Mouse (Mus musculus): Measurements from ENCODE around the gene Ltbr. TPM values are rescaled to one million over a fixed set of nuclear protein-coding genes. Genes with fewer than 3 reads are reported as not detected.

Ltbr gene
- total and polyA plus RNA-seq, 3 experiments: 47.6 to 64.2 TPM; not detected in 1

DNA sequence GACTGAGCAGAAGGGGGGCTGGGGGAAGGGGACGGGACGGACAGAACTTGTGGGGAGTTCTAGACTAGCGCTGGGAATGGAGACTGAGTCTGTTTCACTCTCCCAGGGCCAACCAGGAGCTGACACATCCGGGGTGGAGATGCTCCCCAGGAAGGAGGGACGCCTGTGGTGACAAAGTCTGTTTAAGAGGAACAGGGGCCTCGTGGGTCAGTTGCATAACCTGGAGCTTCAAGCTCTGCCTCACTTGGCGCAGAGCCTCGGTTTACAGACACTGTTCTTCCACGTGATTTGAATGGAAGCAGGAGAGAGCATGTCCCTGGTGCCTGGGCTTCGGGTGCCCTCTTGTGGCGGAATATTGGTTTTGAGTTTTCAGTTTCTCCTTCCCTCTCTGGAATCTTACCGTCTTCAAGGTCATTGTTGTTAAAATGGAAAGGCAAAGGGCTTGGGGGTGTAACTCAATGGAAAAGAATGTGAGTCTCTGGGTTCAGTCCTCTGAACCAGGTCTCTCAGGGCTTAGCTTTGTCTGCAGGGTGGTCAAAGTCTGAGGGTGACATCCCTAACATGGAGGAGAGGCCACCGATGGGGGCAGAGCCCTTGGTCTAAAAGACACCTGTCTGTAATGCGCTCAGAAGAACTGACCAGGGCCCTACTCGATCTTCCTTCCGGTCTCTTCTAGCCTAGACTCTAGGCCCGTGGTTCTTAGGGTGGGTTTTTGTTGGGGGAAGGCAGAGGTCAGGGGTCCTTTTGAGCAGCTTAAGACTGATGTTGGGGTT, 42.0 kb downstream of the Ltbr start (continued):
- no peak for TF ChIP-seq GATA1 (IDR thresholded peaks at IDR 0.05; ENCODE audit: low read depth, low read length)
- TF ChIP-seq MEF2A (IDR thresholded peaks at IDR 0.05; ENCODE audit: extremely low read depth, insufficient replicate concordance, low read depth, low read length, poor library complexity, severe bottlenecking): no peak
- TF ChIP-seq TBP (IDR thresholded peaks at IDR 0.05; ENCODE audit: low read depth, low read length): peak; percentile 39; the same call in 1 of the 2 replicates

DNA sequence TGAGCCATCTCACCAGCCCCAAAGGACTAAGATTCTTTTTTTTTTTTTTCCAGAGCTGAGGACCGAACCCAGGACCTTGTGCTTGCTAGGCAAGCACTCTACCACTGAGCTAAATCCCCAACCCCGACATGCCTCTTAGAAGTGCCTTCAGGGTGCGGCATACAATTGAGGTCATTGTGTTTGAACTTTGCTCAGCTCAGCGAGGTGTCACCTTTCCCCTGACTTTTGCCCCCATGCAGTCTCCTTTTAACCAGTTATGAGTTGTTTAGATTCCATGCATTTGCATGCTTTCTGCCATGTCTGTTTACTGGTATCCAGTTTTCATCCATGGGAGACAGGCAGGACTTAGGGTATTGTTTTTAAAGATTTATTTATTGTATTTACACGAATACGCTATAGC, 44.9 kb downstream of the Ltbr start:
- H3K9ac ChIP-seq (ENCODE audit: control insufficient read depth, low read depth, low read length, poor library complexity, severe bottlenecking): no peak overlapping the region
- H3K4me3 ChIP-seq (ENCODE audit: control insufficient read depth in 1 of 2, insufficient read depth in 1 of 2, low read depth in 2 of 2, low read length in 2 of 2): no peak overlapping the region
- DNase-seq (ENCODE audit: low read depth, low spot score): no peak
- H3K79me2 ChIP-seq (ENCODE audit: control insufficient read depth, insufficient read depth, low read length, poor library complexity): no peaks in the 10 kb centered on the region
- H3K36me3 ChIP-seq (ENCODE audit: control insufficient read depth in 1 of 2, insufficient read depth in 2 of 2, low read length in 2 of 2): peaks cover 0 to 15% of the 10 kb centered on the region in 2 experiments; a peak in 2 of 4 replicates
- no peaks in the 10 kb centered on the region for H3K9me3 ChIP-seq (replicated peaks; ENCODE audit: insufficient read depth, low read length)
- no peak overlapping the region for H3K27ac ChIP-seq (ENCODE audit: control insufficient read depth, low read depth, low read length)
- H3K27me3 ChIP-seq (ENCODE audit: control insufficient read depth in 1 of 2, insufficient read depth in 2 of 2, low read length in 2 of 2): peaks cover 0 to 6% of the 10 kb centered on the region in 2 experiments
- TF ChIP-seq UBTF (IDR thresholded peaks at IDR 0.05; ENCODE audit: borderline replicate concordance, insufficient read depth, low read depth, low read length) (no peak), CHD2 (IDR thresholded peaks at IDR 0.05; ENCODE audit: low read length) (no peak)
- peaks cover 0 to 10% of the 10 kb centered on the region in 2 experiments; a peak in 3 of 4 replicates for H3K4me1 ChIP-seq (ENCODE audit: control insufficient read depth in 1 of 2, insufficient read depth in 2 of 2, low read length in 2 of 2)

DNA sequence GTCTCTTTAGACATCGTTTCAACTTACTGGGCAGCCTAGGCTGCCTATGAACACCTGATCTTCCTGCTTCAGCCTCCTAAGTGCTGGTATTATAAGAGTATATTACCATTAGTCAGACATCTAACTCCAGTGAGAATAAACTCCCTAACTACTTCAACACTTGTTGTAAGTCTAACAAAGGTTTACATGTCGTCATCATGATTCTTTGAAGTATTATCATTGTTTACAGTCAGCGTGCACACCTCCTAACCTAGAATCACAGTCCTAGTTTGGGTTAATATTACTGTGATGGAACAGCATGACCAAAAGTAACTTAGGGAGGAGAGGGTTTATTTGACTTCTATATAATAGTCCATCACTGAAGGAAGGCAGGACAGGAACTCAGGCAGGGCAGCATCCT, 46.2 kb downstream of the Ltbr start:
- H3K27me3 ChIP-seq (ENCODE audit: control insufficient read depth in 1 of 2, insufficient read depth in 2 of 2, low read length in 2 of 2): peaks cover 2 to 7% of the 10 kb centered on the region in 2 experiments
- no peak overlapping the region for H3K4me3 ChIP-seq (ENCODE audit: control insufficient read depth in 1 of 2, insufficient read depth in 1 of 2, low read depth in 2 of 2, low read length in 2 of 2)
- DNase-seq (ENCODE audit: low read depth, low spot score): no peak
- no peak overlapping the region for H3K9ac ChIP-seq (ENCODE audit: control insufficient read depth, low read depth, low read length, poor library complexity, severe bottlenecking)
- H3K36me3 ChIP-seq (ENCODE audit: control insufficient read depth in 1 of 2, insufficient read depth in 2 of 2, low read length in 2 of 2): peaks cover 0 to 15% of the 10 kb centered on the region in 2 experiments; a peak in 2 of 4 replicates
- no peaks in the 10 kb centered on the region for H3K9me3 ChIP-seq (replicated peaks; ENCODE audit: insufficient read depth, low read length)
- TF ChIP-seq KAT2A (conservative IDR thresholded peaks at IDR 0.05; ENCODE audit: low read depth, low read length): no peak
- TF ChIP-seq NRF1 (IDR thresholded peaks at IDR 0.05; ENCODE audit: insufficient read depth, low read depth, low read length, poor library complexity, severe bottlenecking): no peak
- TF ChIP-seq CTCF (IDR thresholded peaks at IDR 0.05 in 2 of 3, conservative IDR thresholded peaks at IDR 0.05 in 1 of 3; ENCODE audit: control insufficient read depth in 1 of 3, insufficient read depth in 1 of 3, low read depth in 2 of 3, low read length in 3 of 3, poor library complexity in 1 of 3, severe bottlenecking in 1 of 3): no peak
- no peak for TF ChIP-seq POLR2AphosphoS5 (IDR thresholded peaks at IDR 0.05; ENCODE audit: borderline replicate concordance, low read depth, low read length)
- no peak for TF ChIP-seq SMC3 (IDR thresholded peaks at IDR 0.05; ENCODE audit: low read depth, low read length)
- TF ChIP-seq MEF2A (IDR thresholded peaks at IDR 0.05; ENCODE audit: extremely low read depth, insufficient replicate concordance, low read depth, low read length, poor library complexity, severe bottlenecking): no peak
- no peak for TF ChIP-seq TCF12 (IDR thresholded peaks at IDR 0.05; ENCODE audit: low read depth, low read length)
- H3K4me1 ChIP-seq (ENCODE audit: control insufficient read depth in 1 of 2, insufficient read depth in 2 of 2, low read length in 2 of 2): peaks cover 0 to 10% of the 10 kb centered on the region in 2 experiments; a peak in 3 of 4 replicates
- no peak overlapping the region for H3K27ac ChIP-seq (ENCODE audit: control insufficient read depth, low read depth, low read length)
- H3K79me2 ChIP-seq (ENCODE audit: control insufficient read depth, insufficient read depth, low read length, poor library complexity): no peaks in the 10 kb centered on the region
